Mouse (Mus musculus): ENCODE measurements around the gene Clip2.

Gene Clip2

DNA sequence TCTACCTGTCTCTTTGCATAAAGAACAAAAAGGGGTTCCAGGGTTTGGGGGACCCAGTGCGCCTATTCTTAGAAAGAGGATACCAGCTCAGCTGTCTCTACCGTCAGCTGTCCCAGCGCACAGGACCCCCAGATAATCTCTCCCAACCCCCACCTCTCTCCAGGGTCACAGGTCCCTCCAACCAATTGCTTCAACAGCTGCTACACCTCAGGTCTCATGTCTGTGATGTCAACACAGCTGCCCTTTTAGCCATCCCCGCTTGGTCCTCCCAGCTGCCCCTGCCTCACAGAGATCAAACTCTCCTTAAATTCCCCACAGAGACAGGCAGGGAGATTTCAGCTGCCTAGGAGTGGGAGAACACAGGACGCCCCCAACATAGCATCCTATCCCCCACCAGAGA is 28.5 kb downstream of the Clip2 start:
- DNase-seq (ENCODE audit: low spot score), result no peak

DNA sequence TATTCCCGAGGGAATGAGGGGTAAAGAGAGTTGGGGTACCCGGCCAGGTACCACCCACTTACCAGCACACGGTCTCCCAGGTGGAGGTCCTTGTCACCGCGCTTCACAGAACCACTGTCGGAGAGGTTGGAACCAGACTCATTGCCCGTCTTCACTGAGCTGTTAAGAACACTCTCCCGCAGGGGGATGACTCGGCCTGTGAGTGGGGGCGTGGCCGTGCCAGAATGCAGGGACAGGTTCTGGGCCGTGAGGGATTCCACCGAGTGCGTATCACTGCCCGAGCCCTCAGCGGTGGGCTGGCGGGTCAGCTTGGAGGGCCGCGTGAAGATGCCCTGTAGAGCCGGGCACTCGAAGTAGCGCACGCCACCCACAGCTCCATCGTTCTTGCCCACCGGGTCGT is 29.7 kb downstream of the Clip2 start:
- no peak for DNase-seq (ENCODE audit: low spot score)

DNA sequence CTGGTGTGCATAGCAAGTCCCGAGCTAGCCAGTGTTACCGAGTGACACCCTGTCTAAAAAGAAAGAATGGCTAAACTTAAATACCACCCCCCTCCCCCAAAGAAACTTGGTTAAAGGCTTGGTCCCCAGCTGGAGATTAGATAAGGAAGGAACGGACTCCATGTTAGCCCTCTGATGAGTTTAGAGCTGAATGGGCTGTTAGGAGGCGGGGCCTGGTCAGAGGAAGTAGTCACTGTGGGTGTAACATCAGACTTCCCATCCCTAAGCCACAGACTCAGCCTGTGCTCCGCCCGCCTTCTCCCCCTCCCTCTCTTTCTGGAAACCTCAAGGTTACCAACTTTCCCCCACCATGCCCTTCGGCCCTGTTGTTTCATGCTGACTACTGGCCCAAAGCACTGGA is 30.4 kb downstream of the Clip2 start:
- DNase-seq (ENCODE audit: low spot score), result no peak

DNA sequence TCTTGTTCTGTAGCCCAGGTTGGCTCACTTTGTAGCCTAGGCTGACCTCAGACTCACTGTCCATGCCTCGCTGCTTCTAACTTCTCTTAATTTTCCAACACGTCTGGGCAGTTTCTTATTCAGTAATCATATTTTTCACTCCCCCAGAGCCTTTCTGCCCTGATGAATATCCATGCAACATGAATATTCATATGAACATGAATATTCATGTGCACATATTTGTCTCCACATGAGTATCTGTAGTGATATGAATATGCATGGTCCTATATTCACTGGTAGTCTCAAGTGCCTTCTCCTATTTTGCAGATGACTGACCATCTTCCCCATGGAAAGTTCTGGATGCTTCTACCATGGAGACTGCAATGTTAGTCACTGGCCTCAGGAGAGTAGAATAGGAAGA is 31.1 kb downstream of the Clip2 start:
- DNase-seq (ENCODE audit: low spot score), result no peak

DNA sequence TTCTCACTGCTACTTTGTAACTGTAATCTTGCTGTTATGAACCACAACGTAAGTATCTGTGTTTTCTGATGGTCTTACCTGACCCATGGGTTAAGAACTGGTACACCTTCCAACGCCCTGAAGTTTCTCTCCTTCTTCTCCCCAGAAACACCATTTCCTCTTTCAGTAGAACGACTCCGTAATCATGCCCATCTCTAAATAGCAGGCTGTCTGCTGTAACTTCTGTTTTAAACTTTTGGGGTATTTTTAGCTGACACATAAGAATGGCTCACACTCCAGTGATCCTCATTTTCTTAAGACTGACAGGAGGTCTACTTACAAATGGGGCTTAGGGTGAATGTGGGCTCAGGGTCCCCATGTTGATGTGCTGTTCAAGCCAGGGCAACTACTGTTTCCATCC is 32.1 kb downstream of the Clip2 start:
- no peak for DNase-seq (ENCODE audit: low spot score)

DNA sequence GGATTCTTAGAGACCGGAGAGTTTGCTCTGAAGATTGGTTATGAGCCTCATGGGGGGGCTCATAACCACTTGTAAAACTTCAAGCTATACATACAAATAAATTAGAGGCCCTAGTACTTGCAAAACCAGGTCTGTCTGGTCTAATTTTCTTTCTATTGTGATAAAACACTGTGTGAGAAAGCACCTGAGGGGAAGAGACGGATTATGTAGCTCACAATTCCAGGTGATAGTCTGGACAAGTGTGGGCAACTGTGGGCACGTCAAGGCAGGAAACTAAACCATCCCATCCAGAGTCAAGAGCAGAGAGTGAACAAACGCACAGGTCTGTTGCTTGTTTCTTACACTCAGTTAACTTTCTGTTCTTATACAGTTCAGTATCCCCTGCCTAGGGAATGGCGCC is 32.8 kb downstream of the Clip2 start:
- no peak for DNase-seq (ENCODE audit: low spot score)

DNA sequence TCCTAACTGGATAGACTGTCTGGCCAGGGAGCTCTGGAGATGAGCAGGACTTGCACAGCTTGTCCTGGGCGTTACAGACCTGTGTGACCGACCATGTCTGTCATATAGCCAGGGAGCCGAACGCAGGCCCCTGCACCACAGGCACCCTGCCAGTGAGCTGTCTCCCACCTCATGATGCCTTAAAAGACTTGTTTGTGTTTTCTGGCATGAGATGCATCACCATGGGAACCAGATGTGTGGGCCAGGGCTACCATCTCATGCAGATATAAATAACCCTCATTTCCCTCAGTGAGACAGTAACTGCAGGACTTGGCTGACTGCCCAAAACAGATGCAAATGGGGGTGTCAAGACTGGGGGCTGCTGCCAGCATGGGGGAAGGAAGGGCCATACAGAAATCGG is 40.1 kb downstream of the Clip2 start:
- no peak for DNase-seq (ENCODE audit: low spot score)

DNA sequence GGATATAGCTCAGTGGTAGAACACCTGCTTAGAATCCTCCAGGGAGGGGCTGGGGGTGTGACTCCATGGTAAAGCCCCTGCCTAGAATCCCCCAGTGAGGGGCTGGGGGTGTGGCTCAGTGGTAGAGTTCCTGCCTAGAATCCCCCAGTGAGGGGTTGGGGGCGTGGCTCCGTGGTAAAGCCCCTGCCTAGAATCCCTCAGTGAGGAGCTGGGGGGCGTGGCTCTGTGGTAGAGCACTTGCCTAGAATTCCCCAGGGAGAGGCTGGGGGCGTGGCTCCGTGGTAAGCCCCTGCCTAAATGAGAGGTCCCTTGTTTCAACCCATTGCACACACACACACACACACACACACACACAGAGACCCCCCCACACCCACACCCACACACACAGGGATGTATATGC is 42.0 kb downstream of the Clip2 start:
- no peak for DNase-seq (ENCODE audit: low spot score)

DNA sequence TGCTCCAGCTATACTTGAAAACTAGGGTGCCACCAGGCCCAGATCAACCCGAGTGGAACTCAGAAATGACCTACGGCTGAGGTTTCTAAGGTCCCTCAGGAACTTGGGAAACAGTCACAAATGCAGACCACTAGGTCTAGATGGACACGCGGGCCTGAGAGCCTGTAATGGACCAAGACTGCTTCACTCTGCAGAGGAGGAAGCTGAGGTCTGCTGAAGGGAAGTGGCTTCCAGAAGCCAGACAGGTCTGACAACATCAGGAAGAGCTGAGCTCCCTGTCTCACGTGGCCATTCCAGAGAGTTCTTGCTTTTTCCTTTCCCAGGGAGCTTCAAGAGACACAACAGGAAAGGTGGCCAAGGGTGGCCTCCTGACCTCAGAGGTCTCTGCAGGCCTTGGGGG is 43.3 kb downstream of the Clip2 start:
- no peak for DNase-seq (ENCODE audit: low spot score)

DNA sequence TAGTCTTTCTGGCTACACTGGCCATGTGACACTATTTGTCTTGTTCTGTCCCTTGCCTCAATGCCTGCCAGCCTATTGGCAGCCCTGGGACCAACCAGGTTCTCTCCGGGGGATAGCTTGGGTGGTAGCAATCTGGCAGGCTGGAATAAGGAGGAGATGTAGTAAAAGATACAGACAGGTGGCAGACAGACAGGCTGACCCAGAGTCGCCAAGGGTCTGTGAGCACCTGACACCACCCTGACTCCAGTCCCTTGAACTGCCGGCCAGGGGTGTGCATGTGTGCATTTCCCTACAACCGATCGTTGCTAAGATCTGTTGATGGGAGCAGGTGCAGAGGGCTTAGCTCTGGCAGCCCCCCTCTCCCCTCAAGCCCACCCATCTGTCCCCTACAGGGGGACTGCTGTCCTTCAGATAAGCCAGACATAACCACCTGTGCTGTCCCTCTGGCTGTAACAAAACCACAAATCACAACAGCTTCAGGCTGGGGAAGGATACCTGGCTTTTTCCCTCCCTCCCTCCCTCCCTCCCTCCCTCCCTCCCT is 44.3 kb downstream of the Clip2 start:
- no peak for DNase-seq (ENCODE audit: low spot score)

DNA sequence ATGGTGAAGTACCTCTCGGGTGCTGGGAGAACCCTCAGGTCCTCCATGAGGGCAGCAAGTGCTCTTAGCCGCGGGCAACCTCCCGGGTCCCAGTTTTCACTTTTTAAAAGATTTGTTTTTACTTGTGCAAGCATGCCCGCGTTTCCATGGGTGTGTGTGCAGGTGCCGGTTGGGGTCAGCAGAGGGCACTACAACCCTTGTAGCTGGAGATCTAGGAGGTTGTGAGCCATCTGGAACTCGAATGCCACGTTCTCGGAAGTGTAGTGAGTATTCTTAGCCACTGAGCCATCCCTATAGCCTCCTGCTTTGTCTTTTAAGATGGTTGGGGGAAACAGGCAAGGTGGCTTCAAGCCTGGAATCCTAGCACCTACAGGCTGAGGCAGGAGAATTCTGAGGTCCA is 44.9 kb downstream of the Clip2 start:
- peak; percentile 65 for DNase-seq (ENCODE audit: low spot score)

DNA sequence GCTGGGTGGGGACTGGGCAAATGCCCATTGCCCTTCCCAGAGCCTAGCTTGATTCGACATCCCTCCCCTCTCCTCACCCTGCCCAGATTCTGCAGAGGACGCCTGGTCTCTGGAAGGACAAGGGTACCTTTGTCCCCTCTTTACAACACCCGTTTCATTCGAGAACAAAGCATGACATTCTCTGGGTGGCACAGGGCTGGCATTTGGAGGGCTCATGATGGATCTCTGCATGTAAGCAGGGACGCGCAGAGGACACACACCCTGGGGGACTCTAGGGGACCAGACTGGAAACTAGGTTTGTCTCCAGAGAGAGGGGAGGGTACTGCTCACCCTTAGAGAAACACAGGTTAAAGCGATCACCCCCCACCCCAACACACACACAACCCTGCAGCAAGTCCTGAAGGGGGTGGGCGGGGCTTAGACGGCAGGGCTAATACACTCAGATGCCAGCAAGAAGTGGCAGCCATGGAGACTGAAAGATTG is 46.4 kb downstream of the Clip2 start:
- DNase-seq (ENCODE audit: low spot score), result no peak

DNA sequence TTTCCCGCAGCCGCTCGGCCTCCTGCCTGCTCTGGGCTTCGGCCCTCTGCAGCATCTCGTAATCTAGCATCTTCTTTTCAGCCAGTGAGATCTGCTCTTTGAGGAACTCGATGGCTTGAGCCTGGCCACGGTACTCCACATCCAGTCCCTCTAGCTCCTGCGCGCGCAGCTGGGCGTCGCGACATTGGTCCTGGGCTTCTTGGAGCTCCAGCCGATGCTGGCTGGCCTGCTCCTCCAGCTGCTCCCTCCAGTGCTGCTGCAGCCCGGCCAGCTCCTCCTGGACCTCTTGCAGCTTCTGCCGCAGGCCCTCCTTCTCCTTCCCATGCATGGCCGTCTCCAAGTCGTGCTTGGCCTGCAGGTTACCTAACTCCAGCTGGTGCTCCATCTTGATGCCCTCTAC is 49.6 kb downstream of the Clip2 start:
- no peak for DNase-seq (ENCODE audit: low spot score)

DNA sequence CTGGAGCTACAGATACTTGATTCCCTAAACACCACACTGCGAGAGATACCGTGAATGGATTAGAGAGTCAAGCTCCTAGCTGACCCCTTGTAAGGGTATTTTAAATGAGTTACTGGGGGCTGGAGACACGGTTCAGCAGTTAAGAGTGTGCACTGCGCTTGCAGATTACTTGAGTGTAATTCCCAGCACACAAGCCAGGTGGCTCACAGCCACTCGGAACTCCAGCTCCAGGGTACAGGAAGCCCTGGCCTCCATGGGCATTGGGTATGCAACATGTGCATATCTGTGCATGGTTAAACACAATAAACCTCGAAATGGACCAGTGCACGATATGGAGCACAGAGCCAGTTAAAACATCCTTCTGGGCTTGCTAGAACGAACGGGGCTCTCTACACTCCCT is 50.8 kb downstream of the Clip2 start:
- peak; percentile 3 for DNase-seq (ENCODE audit: low spot score)

DNA sequence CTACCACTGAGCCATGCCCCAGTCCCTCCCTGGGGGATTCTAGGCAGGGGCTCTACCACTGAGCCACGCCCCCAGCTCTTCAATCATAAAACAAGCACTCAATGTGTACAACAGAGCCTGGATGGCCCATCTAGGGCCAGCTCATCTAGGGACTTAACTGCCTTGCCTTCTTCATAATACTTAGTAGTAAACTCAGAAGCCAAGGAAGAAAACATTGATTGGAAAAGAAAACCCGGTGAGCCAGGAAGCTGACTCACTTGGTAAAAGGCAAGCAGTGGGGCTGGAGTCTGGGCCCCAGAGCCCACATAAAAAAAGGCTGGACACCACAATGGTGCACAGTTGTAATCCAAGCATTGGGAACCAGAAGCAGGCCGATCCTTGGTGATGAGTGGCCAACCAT is 51.6 kb downstream of the Clip2 start:
- DNase-seq (ENCODE audit: low spot score), result no peak

DNA sequence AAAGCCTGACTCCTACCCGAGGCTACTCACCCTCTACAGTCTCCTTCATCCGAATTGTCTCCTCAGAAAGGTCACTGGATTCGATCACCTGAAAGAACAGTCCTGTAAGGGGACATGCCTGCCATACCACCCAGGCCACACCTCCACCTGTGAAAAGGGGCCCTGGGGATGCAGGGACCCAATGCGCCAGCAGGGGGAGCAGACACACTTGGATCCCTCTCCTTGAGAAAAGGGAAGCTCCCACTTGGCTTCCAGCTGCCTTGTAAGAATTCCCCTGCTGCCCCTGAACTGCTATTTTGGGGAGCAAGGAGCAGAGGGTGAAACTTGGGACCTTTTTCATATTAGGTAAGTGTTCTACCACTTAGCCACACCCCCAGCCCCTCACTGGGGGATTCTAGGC is 52.2 kb downstream of the Clip2 start:
- DNase-seq (ENCODE audit: low spot score), result peak; percentile 49

DNA sequence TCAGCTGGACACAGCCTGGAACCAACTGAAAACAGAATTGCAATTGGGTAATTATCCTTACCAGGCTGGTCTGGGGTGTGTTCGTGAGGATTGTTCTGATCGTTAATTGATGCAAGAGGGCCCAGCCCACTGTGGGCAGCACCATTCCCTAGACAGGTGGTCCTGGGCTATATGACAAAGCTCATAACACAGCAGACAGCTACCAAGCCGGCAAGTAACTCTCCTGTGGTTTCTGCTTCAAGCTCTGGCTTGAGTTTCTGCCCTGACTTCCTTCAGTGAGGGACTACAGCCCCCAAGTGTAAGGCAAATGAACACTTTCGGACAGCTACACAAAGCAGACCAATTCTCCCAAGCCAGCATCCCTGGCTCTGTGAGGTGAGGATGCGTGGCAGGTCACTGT is 55.2 kb downstream of the Clip2 start:
- DNase-seq (ENCODE audit: low spot score), result no peak

DNA sequence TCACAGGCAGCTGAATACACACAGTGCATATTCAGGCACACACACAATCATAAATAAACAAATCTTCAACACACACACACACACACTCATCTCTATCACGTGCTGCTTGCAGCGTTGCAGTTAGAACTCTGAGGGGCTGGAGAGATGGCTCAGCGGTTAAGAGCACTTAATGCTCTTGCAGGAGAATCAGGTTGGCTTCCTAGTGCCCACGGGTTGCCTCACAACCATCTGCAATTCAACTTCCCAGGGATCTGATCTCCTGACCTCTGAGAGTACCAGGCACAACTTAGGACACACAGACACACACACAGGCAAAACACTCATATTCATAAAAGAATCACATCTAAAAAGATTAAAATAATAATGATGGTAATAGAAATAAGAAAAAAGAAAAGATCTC is 56.4 kb downstream of the Clip2 start:
- DNase-seq (ENCODE audit: low spot score), result no peak

DNA sequence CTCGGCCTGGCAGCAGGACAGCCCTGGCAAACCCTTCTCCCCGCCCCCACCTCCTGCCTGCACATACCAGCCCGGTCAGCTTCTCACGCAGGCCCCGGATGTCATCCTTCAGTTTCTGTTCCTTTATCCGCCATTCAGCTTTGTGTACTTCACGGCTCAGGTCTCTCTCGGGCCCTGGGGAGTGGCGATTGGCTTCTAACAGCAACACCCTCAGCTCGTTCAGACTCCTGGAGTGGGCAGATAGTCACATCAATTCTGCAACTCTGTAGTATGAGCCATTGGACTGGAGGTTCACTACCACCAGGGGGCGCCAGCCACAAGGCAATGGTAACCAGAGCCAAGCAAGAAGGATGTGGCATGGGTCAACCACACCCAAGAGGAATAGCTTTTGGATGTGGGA is 58.1 kb downstream of the Clip2 start:
- peak; percentile 83 for DNase-seq (ENCODE audit: low spot score)

DNA sequence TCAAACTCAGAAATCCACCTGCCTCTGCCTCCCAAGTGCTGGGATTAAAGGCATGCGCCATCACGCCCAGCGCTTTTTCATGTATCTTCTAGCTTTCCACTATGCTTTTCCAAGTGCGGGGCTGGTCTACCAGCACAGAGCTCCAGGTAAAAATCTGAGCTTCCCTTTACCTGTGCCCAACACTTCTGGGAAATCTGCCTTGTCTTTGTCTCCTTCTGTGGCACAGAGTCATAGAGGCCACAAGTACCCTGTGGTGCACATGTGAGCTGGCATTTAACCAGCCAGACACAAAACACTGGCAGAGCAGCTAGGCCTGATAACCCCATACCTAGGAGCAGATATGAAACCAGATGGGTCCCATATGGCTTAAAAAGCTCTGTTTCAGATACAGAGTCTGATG is 59.3 kb downstream of the Clip2 start:
- peak; percentile 2 for DNase-seq (ENCODE audit: low spot score)

DNA sequence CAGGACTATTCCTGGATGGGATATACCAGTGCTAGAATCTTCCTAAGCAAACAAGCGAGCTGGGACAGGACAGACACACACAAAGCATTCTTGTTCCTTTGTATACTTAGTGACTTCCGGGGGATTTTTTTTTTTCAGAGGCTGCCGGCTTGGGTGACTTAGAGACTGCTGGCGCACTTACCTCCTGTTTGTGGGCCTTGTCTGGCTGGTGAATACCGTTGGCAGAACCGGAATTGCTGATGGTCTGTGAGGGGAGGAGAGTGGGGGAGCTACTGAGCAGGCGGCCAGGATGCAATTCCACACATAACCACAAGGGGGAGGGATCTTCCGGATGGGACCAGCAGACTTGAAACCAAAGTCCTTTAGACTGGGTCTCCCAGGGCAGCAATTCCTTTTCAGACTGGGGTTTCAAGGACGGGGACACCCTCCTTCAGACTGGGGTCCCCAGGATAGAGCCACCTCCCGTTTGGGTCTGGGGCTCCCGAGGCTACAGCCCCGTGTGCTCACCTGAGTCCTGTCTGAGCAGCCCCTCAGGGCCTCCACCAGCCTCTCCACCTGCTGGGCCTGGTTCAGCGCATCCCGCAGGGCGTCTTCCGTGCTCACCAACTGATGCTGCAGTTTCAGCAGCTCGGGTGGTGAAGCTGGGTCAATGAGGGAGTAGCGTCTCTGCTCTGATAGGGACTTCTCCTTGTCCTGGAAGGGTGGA is 60.4 kb downstream of the Clip2 start:
- peak; percentile 73 for DNase-seq (ENCODE audit: low spot score)

DNA sequence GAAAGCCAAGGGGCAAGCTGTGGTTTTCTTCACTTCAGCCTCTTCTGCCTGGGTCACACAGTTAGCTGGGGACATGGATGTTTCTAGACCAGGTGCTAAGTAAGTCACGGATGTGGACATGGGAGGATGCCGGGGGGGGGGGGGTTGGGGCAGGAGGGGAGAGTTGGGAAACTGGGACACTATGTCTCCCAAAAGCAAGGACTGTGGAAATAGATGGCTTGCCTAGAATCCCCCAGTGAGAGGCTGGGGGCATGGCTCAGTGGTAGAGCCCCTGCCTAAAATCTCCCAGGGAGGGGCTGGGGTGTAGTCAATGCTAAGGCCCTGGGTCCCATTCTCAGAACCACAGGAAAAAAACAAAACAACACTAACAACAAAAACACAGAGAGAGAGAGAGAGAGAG is 61.0 kb downstream of the Clip2 start:
- DNase-seq (ENCODE audit: low spot score), result no peak

DNA sequence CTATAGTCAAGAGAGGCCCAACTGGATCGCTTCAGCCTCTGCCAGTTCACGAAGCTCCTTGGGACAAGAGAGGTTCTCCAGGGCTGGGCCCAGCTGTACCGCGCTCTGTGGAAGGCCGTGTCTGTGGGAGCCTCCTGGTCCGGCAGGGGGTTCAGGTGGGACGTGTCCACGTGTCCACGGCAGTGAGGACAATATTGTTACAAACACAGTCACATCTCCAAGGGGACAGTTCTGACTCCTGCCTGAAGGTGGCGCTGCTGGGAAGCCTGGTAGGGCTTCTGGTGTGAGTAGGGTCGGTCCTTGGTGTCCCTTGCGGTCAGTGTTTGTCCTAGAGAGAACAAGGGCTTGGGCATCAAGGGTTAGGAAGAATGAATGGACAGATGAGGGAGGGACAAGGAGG is 61.8 kb downstream of the Clip2 start:
- DNase-seq (ENCODE audit: low spot score), result peak; percentile 11

DNA sequence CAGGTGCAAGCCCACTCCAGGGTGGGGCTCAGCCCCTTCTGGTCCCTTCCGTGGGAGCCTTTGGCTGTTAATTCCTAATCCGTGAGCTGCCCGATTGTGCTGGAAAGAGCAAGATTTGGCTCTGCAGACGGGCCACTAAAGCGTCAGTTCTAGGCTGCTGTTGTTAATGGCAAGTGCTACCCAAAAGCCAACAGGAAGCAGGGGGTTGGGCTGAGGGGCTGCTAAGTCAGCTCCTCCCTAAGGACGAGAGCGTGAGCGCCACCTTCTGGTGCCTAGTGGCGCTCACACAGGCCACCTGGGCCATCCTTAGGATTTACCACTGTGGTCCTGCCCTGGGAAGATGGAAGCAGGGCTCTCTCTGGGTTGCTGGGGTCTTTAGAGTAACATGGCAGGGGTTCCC is 62.7 kb downstream of the Clip2 start:
- DNase-seq (ENCODE audit: low spot score), result peak; percentile 25

All from ovary, postnatal 36 days (tissue).